Mouse (Mus musculus) testis, adult 2 months (tissue): ENCODE data around the gene Tbx19.

ENCODE experiments used
- CTCF ChIP-seq: fragments of 200-500 bp; IDR thresholded peaks from 2 replicates; pipeline ENCODE4 v1.5.1; 2012; ENCODE audit warnings: low read depth, mild to moderate bottlenecking, inconsistent platforms, low read length, moderate library complexity; ENCODE audit not compliant: control insufficient read depth, insufficient read depth, insufficient replicate concordance
- POLR2A ChIP-seq: fragments of 200-500 bp; IDR thresholded peaks from 2 replicates; pipeline ENCODE4 v1.6.1; 2012; ENCODE audit warnings: low read depth, mild to moderate bottlenecking, inconsistent platforms, low read length, moderate library complexity; ENCODE audit not compliant: control insufficient read depth

DNA sequence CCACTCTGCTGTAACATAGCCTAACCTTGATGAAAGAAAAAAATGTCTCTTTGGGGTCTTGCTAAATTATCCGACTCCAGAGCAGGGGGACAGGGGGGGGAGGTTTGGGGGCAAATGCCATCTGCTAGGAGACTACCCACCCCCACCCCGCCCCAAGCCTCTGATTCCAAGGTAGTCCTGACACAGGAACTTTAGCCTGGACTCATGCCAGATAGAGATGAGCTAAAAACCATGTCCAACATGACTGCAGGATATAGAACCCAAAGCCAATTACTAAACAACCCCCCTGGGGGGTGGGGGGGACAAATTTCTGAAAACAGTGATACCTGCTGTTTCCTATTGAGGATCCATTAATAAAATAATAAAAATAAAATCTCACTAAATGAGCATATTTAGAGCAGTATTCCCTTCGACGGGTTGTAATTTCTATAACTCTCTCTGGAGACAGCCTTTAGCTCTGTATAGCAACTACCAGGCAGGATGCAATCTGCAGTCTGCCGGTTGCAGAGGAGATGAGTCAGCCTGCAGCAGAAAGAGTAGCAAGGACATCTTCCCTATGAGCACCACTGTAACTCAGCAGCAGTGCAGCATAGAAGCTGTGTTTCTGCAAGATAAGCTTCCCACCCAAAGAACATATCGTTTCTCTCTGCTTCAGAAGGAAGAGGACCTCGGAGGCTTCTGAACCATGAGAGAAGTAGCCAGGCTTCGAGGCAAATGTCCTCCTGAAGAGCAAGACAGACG, 55.1 kb downstream of the Tbx19 start:
- TF ChIP-seq CTCF (no peak), POLR2A (no peak)
